In genomic region chr19:5490898-5491708, GRCm38 (mm10) we compare ENCODE assay signal across 8 mouse cellular contexts. TPM values are rescaled to one million over a fixed set of nuclear protein-coding genes. Genes with fewer than 3 reads are reported as not detected.
A peak's percentile ranks its signal among the peaks of the same experiment; 100 is the strongest.
DNase-seq lines count a peak whose midpoint lies in the region; ATAC-seq lines count a peak whose summit lies in the region.

No protein-coding gene starts in this region.

- H3K9me3 ChIP-seq in hindbrain, embryonic 16.5 days (ENCODE audit: control insufficient read depth, low read length) = no peaks in the 10 kb centered on the region

- peaks cover 31% of the 10 kb centered on the region for H3K4me1 ChIP-seq in hindbrain, embryonic 16.5 days (ENCODE audit: control insufficient read depth, insufficient read depth, low read depth, low read length)

- H3K27ac ChIP-seq in hindbrain, embryonic 16.5 days (ENCODE audit: low read depth, low read length) = peak overlapping the region; percentile 99
- H3K27ac ChIP-seq in macrophage = peak overlapping the region; percentile 90

- H3K36me3 ChIP-seq in hindbrain, embryonic 16.5 days (ENCODE audit: control insufficient read depth, insufficient read depth, low read length) = peaks cover 27% of the 10 kb centered on the region
- peaks cover 31% of the 10 kb centered on the region for H3K36me3 ChIP-seq in macrophage (ENCODE audit: inconsistent target)

- ATAC-seq in hindbrain, embryonic 16.5 days = peak; percentile 39

- H3K4me2 ChIP-seq in hindbrain, embryonic 16.5 days (ENCODE audit: low read length) = peak overlapping the region; percentile 92

- H3K79me2 ChIP-seq in macrophage (ENCODE audit: inconsistent target) = peaks cover 52% of the 10 kb centered on the region

- under 1% methylated on average over 57 of the region's 59 CpGs for WGBS in hindbrain, embryonic 16.5 days
- WGBS in macrophage (ENCODE audit: missing documents) = under 1% methylated on average over 58 of the region's 59 CpGs

- H3K27me3 ChIP-seq in hindbrain, embryonic 16.5 days (replicated peaks; ENCODE audit: control insufficient read depth, insufficient read depth, low read length) = no peaks in the 10 kb centered on the region

- H3K9ac ChIP-seq in hindbrain, embryonic 16.5 days (ENCODE audit: low read depth, low read length) = peak overlapping the region; percentile 96

- DNase-seq in NIH3T3 (ENCODE audit: low read depth) = peak; percentile 94
- DNase-seq in cerebellum, postnatal 25 days = peak; percentile 85
- DNase-seq in gastrocnemius, adult 18-20 months (ENCODE audit: low spot score) = peak; percentile 90
- DNase-seq in left cerebral cortex, adult 18-20 months (ENCODE audit: low spot score in 2 of 2) = peak; percentile 73 to 77
- DNase-seq in right cerebral cortex, adult 18-20 months = peak; percentile 89
- DNase-seq in urinary bladder, postnatal 14 days (ENCODE audit: low spot score) = peak; percentile 82

- peak overlapping the region; percentile 99 for H3K4me3 ChIP-seq in hindbrain, embryonic 16.5 days (ENCODE audit: low read length)
- peak overlapping the region; percentile 63 for H3K4me3 ChIP-seq in macrophage (ENCODE audit: inconsistent target)

RNA-seq across cellular contexts. Expression of gene Cfl1, which starts 0.8 kb away (rescaled TPM):
- total RNA-seq in gastrocnemius, adult 18-20 months (2021) = 10 to 100 TPM; 48.4 to 74.2 TPM
- polyA plus RNA-seq in hindbrain, embryonic 16.5 days (2015; fragmentation: Nextera tagmentation; extraction: Ambion mirVana) = 3,487 and 3,609 TPM in 2 replicates
- 1,000 to 10,000 TPM; 1,316 to 1,327 TPM for total RNA-seq in left cerebral cortex, adult 18-20 months (2021)
- total RNA-seq in macrophage (2018; cell fraction: chromatin; rRNA removed) = 100 to 1,000 TPM in 21 of 26 experiments, 10 to 100 TPM in 5; 55.6 to 218 (median 136) TPM
- 1,000 to 10,000 TPM in 25 of 26 experiments, 100 to 1,000 TPM in 1; 995 to 1,511 (median 1,244) TPM for total RNA-seq in macrophage (2018; cell fraction: cytosol; rRNA removed)
- total RNA-seq in macrophage (2018; cell fraction: nucleus; rRNA removed) = 100 to 1,000 TPM; 189 to 912 (median 421) TPM
- 1,230 to 2,008 TPM (median 1,377 TPM) in 3 replicates for polyA plus RNA-seq in macrophage (2018)

RNA-seq across cellular contexts. Expression of gene Mus81, which starts 2.9 kb away (rescaled TPM):
- 10 to 100 TPM; 18.3 to 22.1 TPM for total RNA-seq in gastrocnemius, adult 18-20 months (2021)
- polyA plus RNA-seq in hindbrain, embryonic 16.5 days (2015; fragmentation: Nextera tagmentation; extraction: Ambion mirVana) = 50.9 and 54.5 TPM in 2 replicates
- total RNA-seq in left cerebral cortex, adult 18-20 months (2021) = 10 to 100 TPM; 28.0 to 33.9 TPM
- total RNA-seq in macrophage (2018; cell fraction: chromatin; rRNA removed) = 10 to 100 TPM; 17.7 to 94.8 (median 56.1) TPM
- total RNA-seq in macrophage (2018; cell fraction: cytosol; rRNA removed) = 10 to 100 TPM in 24 of 26 experiments, 1 to 10 TPM in 2; 8.7 to 18.6 (median 13.4) TPM
- 10 to 100 TPM; 13.3 to 62.8 (median 24.0) TPM for total RNA-seq in macrophage (2018; cell fraction: nucleus; rRNA removed)
- 6.4 to 14.5 TPM (median 10.8 TPM) in 3 replicates for polyA plus RNA-seq in macrophage (2018)

RNA-seq across cellular contexts. Expression of gene 1700020D05Rik, which starts 12.5 kb away (rescaled TPM):
- under 1 TPM; 0.21 to 0.30 TPM for total RNA-seq in gastrocnemius, adult 18-20 months (2021)
- polyA plus RNA-seq in hindbrain, embryonic 16.5 days (2015; fragmentation: Nextera tagmentation; extraction: Ambion mirVana) = 0.15 TPM in 1 of 2 replicates, not detected in the other
- total RNA-seq in left cerebral cortex, adult 18-20 months (2021) = 1 to 10 TPM; 5.3 to 6.7 TPM
- 100 to 1,000 TPM in 1 of 26 experiments, 10 to 100 TPM in 24, 1 to 10 TPM in 1; 9.2 to 100 (median 36.1) TPM for total RNA-seq in macrophage (2018; cell fraction: chromatin; rRNA removed)
- total RNA-seq in macrophage (2018; cell fraction: cytosol; rRNA removed) = 1 to 10 TPM in 6 of 26 experiments, under 1 TPM in 12, not detected in 8; 0.12 to 2.5 (median 0.34) TPM
- 10 to 100 TPM in 17 of 26 experiments, 1 to 10 TPM in 9; 2.6 to 50.5 (median 16.1) TPM for total RNA-seq in macrophage (2018; cell fraction: nucleus; rRNA removed)
- polyA plus RNA-seq in macrophage (2018) = 0.34 to 1.6 TPM (median 0.91 TPM) in 3 replicates

RNA-seq across cellular contexts. Expression of gene Efemp2, which starts 17.3 kb away (rescaled TPM):
- 1 to 10 TPM; 4.0 to 5.6 TPM for total RNA-seq in gastrocnemius, adult 18-20 months (2021)
- 44.2 and 53.1 TPM in 2 replicates for polyA plus RNA-seq in hindbrain, embryonic 16.5 days (2015; fragmentation: Nextera tagmentation; extraction: Ambion mirVana)
- 10 to 100 TPM; 12.9 to 15.9 TPM for total RNA-seq in left cerebral cortex, adult 18-20 months (2021)
- 10 to 100 TPM in 3 of 26 experiments, 1 to 10 TPM in 23; 1.6 to 30.1 (median 4.6) TPM for total RNA-seq in macrophage (2018; cell fraction: chromatin; rRNA removed)
- 1 to 10 TPM; 2.3 to 7.6 (median 4.4) TPM for total RNA-seq in macrophage (2018; cell fraction: cytosol; rRNA removed)
- 10 to 100 TPM in 1 of 26 experiments, 1 to 10 TPM in 25; 2.4 to 10.3 (median 4.8) TPM for total RNA-seq in macrophage (2018; cell fraction: nucleus; rRNA removed)
- 4.6 to 7.5 TPM (median 6.8 TPM) in 3 replicates for polyA plus RNA-seq in macrophage (2018)

RNA-seq across cellular contexts. Expression of gene Snx32, which starts 19.2 kb away (rescaled TPM):
- total RNA-seq in gastrocnemius, adult 18-20 months (2021) = 1 to 10 TPM; 5.5 to 5.8 TPM
- 92.7 and 101 TPM in 2 replicates for polyA plus RNA-seq in hindbrain, embryonic 16.5 days (2015; fragmentation: Nextera tagmentation; extraction: Ambion mirVana)
- 10 to 100 TPM; 88.3 TPM for total RNA-seq in left cerebral cortex, adult 18-20 months (2021)
- total RNA-seq in macrophage (2018; cell fraction: chromatin; rRNA removed) = 100 to 1,000 TPM in 8 of 26 experiments, 10 to 100 TPM in 18; 18.5 to 166 (median 63.3) TPM
- total RNA-seq in macrophage (2018; cell fraction: cytosol; rRNA removed) = 10 to 100 TPM in 10 of 26 experiments, 1 to 10 TPM in 16; 5.7 to 16.1 (median 8.7) TPM
- 10 to 100 TPM in 25 of 26 experiments, 1 to 10 TPM in 1; 7.9 to 89.9 (median 30.9) TPM for total RNA-seq in macrophage (2018; cell fraction: nucleus; rRNA removed)
- 5.5 to 23.0 TPM (median 11.7 TPM) in 3 replicates for polyA plus RNA-seq in macrophage (2018)

Comparison
In these comparisons a context has a peak if more than half of its experiments do, and no peak if none do; other contexts are left out.
1. Peak in every context shown above with its lines: DNase-seq, ATAC-seq, H3K4me3 ChIP-seq and H3K27ac ChIP-seq.
2. RNA of gene Cfl1, which starts 0.8 kb away (total RNA-seq): 1,316 to 1,327 TPM in left cerebral cortex, adult 18-20 months; 48.4 to 74.2 TPM in gastrocnemius, adult 18-20 months; every median in the first group is over 10 times any median in the second.
3. RNA of gene 1700020D05Rik, which starts 12.5 kb away (total RNA-seq): 5.3 to 6.7 TPM in left cerebral cortex, adult 18-20 months; 0.21 to 0.30 TPM in gastrocnemius, adult 18-20 months; every median in the first group is over 4 times any median in the second.